Mouse (Mus musculus) testis, adult 10 weeks (tissue): Measurements from ENCODE around the gene Krt33a. TPM values are rescaled to one million over a fixed set of nuclear protein-coding genes. Genes with fewer than 3 reads are reported as not detected.

Source experiments
- polyA plus RNA-seq: library from polyadenylated mRNA; stranded (reverse); fragments of 350-450 nt; fragmentation: Illumina TruSeq; extraction: RNeasy Lipid Tissue Mini Kit (QIAGEN cat#74804); gene quantifications from one replicate; pipeline ENCODE4 v1.2.3, GENCODE M21; 2014; ENCODE audit warnings: low read depth, low replicate concordance

Gene Krt33a
- not detected for polyA plus RNA-seq

GRCm38 (mm10) chr11:100016112-100016511, at the start of gene Krt33a:
TSS of gene Krt33a (minus strand) at chr11:100016212.

GRCm38 (mm10) chr11:100050451-100050850, 34.4 kb upstream of the Krt33a start, which contains the start of gene Krt31:
TSS of gene Krt31 (minus strand) at chr11:100050551.

GRCm38 (mm10) chr11:100041454-100041853, 25.4 kb upstream of the Krt33a start, which contains the start of gene Krt34:
TSS of gene Krt34 (minus strand) at chr11:100041554.

GRCm38 (mm10) chr11:100029768-100030167, 13.8 kb upstream of the Krt33a start, which contains the start of gene Krt33b:
TSS of gene Krt33b (minus strand) at chr11:100029868.

GRCm38 (mm10) chr11:99993620-99994383, 22.2 kb downstream of the Krt33a start, which contains the start of gene Krtap17-1:
TSS of gene Krtap17-1 (minus strand) at chr11:99993994.

GRCm38 (mm10) chr11:99986180-99986647, 29.8 kb downstream of the Krt33a start, which contains the start of gene Krtap16-1:
TSS of gene Krtap16-1 (minus strand) at chr11:99986597.

GRCm38 (mm10) chr11:99978953-99979352, 37.1 kb downstream of the Krt33a start, which contains the start of gene Krtap29-1:
TSS of gene Krtap29-1 (minus strand) at chr11:99979053.

Other genes with a start within 250 kb of the Krt33a start
- gene Gm11595, start 243.3 kb downstream of the Krt33a start, polyA plus RNA-seq = not detected
- not detected for gene Krtap4-8, start 235.5 kb downstream of the Krt33a start, polyA plus RNA-seq
- gene Krtap4-9, start 231.0 kb downstream of the Krt33a start, polyA plus RNA-seq = not detected
- gene Gm11596, start 222.7 kb downstream of the Krt33a start, polyA plus RNA-seq = not detected
- not detected for gene Gm11569, start 217.3 kb downstream of the Krt33a start, polyA plus RNA-seq
- gene Gm11554, start 211.8 kb downstream of the Krt33a start, polyA plus RNA-seq = not detected
- gene Krtap4-13, start 206.3 kb downstream of the Krt33a start, polyA plus RNA-seq = not detected
- not detected for gene Gm11564, start 200.5 kb downstream of the Krt33a start, polyA plus RNA-seq
- gene 2300003K06Rik, start 178.1 kb downstream of the Krt33a start, polyA plus RNA-seq = not detected
- gene Krtap4-16, start 164.6 kb downstream of the Krt33a start, polyA plus RNA-seq = not detected
- not detected for gene Gm11568, start 158.3 kb downstream of the Krt33a start, polyA plus RNA-seq
- gene Gm11559, start 151.7 kb downstream of the Krt33a start, polyA plus RNA-seq = not detected
- gene Krtap9-1, start 142.8 kb downstream of the Krt33a start, polyA plus RNA-seq = not detected
- not detected for gene Gm11567, start 137.0 kb downstream of the Krt33a start, polyA plus RNA-seq
- gene Krtap31-1, start 108.3 kb downstream of the Krt33a start, polyA plus RNA-seq = not detected
- gene Gm11565, start 101.5 kb downstream of the Krt33a start, polyA plus RNA-seq = 0.49 TPM
- not detected for gene Krtap31-2, start 79.9 kb downstream of the Krt33a start, polyA plus RNA-seq
- not detected for gene Krtap9-5, start 67.7 kb downstream of the Krt33a start, polyA plus RNA-seq
- not detected for gene Krtap29-1, start 37.2 kb downstream of the Krt33a start, polyA plus RNA-seq
- not detected for gene Krtap16-1, start 29.6 kb downstream of the Krt33a start, polyA plus RNA-seq
- not detected for gene Krtap17-1, start 22.2 kb downstream of the Krt33a start, polyA plus RNA-seq
- gene Krt33b, start 13.7 kb upstream of the Krt33a start, polyA plus RNA-seq = not detected
- gene Krt34, start 25.3 kb upstream of the Krt33a start, polyA plus RNA-seq = not detected
- not detected for gene Krt31, start 34.3 kb upstream of the Krt33a start, polyA plus RNA-seq
- gene Krt32, start 72.0 kb upstream of the Krt33a start, polyA plus RNA-seq = not detected
- not detected for gene Krt35, start 80.0 kb upstream of the Krt33a start, polyA plus RNA-seq
- not detected for gene Krt36, start 89.4 kb upstream of the Krt33a start, polyA plus RNA-seq
- not detected for gene Krt13, start 105.4 kb upstream of the Krt33a start, polyA plus RNA-seq
- gene Krt15, start 119.7 kb upstream of the Krt33a start, polyA plus RNA-seq = not detected
- not detected for gene Krt19, start 132.5 kb upstream of the Krt33a start, polyA plus RNA-seq
- gene Krt9, start 177.0 kb upstream of the Krt33a start, polyA plus RNA-seq = not detected
- not detected for gene Krt14, start 191.3 kb upstream of the Krt33a start, polyA plus RNA-seq
- not detected for gene Krt16, start 232.7 kb upstream of the Krt33a start, polyA plus RNA-seq
- gene Krt17, start 244.8 kb upstream of the Krt33a start, polyA plus RNA-seq = not detected